Mouse (Mus musculus) forebrain, postnatal 0 days (tissue): ENCODE measurements around the gene Ppm1l. TPM values are rescaled to one million over a fixed set of nuclear protein-coding genes. Genes with fewer than 3 reads are reported as not detected.
"Not testable (repeated sequence)": the region's sequence is repeated elsewhere in the genome, so short reads cannot be mapped to it uniquely, and the experiment has no call there.

Source experiments
- ATAC-seq: fragments of 200-750 bp; cut with Nextera tagmentation; 2 replicates; pipeline ENCODE4 v1.8.0; 2017; ENCODE audit warnings: mild to moderate bottlenecking, moderate library complexity
- DNase-seq: peaks from one replicate; pipeline ENCODE4 v3.0.0-alpha.2; 2015
- H3K27ac ChIP-seq: fragments of 300-500 bp; sonication (generic); 2 replicates; pipeline ENCODE4 v1.5.1; 2014; ENCODE audit warnings: low read depth, mild to moderate bottlenecking, antibody characterized with exemption, low read length, moderate library complexity, mixed read lengths
- H3K27me3 ChIP-seq: fragments of 300-500 bp; sonication (generic); 2 replicates; pipeline ENCODE4 v1.6.1; 2014; ENCODE audit warnings: mild to moderate bottlenecking, low read length, mixed read lengths; ENCODE audit not compliant: insufficient read depth
- H3K36me3 ChIP-seq: fragments of 300-500 bp; sonication (generic); 2 replicates; pipeline ENCODE4 v1.6.1; 2014; ENCODE audit warnings: mild to moderate bottlenecking, moderate library complexity; ENCODE audit not compliant: insufficient read depth
- H3K4me1 ChIP-seq: fragments of 300-500 bp; sonication (generic); 2 replicates; pipeline ENCODE4 v1.6.1; 2014; ENCODE audit warnings: antibody characterized with exemption; ENCODE audit not compliant: insufficient read depth
- H3K4me2 ChIP-seq: fragments of 300-500 bp; sonication (generic); 2 replicates; pipeline ENCODE4 v1.6.1; 2014; ENCODE audit warnings: low read depth, mild to moderate bottlenecking, moderate library complexity
- H3K4me3 ChIP-seq: fragments of 300-500 bp; sonication (generic); 2 replicates; pipeline ENCODE4 v1.5.1; 2014; ENCODE audit warnings: low read depth, low read length, mixed read lengths
- H3K9ac ChIP-seq: fragments of 300-500 bp; sonication (generic); 2 replicates; pipeline ENCODE4 v1.6.1; 2014; ENCODE audit warnings: mild to moderate bottlenecking
- H3K9me3 ChIP-seq: fragments of 300-500 bp; sonication (generic); 2 replicates; pipeline ENCODE4 v1.6.1; 2016; ENCODE audit warnings: low read length
- CTCF ChIP-seq: sonication (generic); IDR thresholded peaks from 2 replicates; pipeline ENCODE4 v1.5.1; 2016; ENCODE audit warnings: antibody characterized with exemption, control low read depth, low read depth
- WGBS: fragments of 180-500 bp; shearing (Covaris S2); extraction: QIAGEN DNeasy Blood & Tissue Kit; methylation state at CpG from one replicate; pipeline ENCODE4 v1.1.7; 2014; 5-methylcytosine and 5-hydroxymethylcytosine counted together
- polyA plus RNA-seq: library from polyadenylated mRNA; unstranded; fragments of >200 nt; fragmentation: Nextera tagmentation; extraction: Ambion mirVana; gene quantifications from 2 replicates; pipeline ENCODE4 v1.2.1, GENCODE M21; 2015
- total RNA-seq: library from RNA; depleted of rRNA; stranded (reverse); fragments of >200 nt; gene quantifications from 2 replicates; pipeline ENCODE4 v1.2.3, GENCODE M21; 2014

The Ppm1l gene
- total and polyA plus RNA-seq, 2 experiments from 2014 or later = 19.2 to 27.6 TPM

- no peaks in the 10 kb centered on the region for H3K9me3 ChIP-seq
- 70% methylated on average over 6 of the region's 6 CpGs for WGBS
- no peaks in the 10 kb centered on the region for H3K27me3 ChIP-seq
- TF ChIP-seq CTCF = no peak
- no peak overlapping the region for H3K4me2 ChIP-seq
- no peaks in the 10 kb centered on the region; the same call in none of the 2 replicates for H3K4me1 ChIP-seq
- no peak overlapping the region for H3K4me3 ChIP-seq
- no peaks in the 10 kb centered on the region for H3K36me3 ChIP-seq
- ATAC-seq = no peak
- no peak overlapping the region for H3K27ac ChIP-seq
- H3K9ac ChIP-seq = no peak overlapping the region
- no peak for DNase-seq
Measured at GRCm38 (mm10) chr3:69364151-69364550, 47.5 kb downstream of the Ppm1l start.

- Histone ChIP-seq H3K9ac (no peak overlapping the region), H3K27ac (no peak overlapping the region), H3K4me1 (no peaks in the 10 kb centered on the region; the same call in 1 of the 2 replicates), H3K4me3 (no peak overlapping the region), H3K36me3 (no peaks in the 10 kb centered on the region), H3K4me2 (no peak overlapping the region), H3K27me3 (no peaks in the 10 kb centered on the region), H3K9me3 (no peaks in the 10 kb centered on the region)
- ATAC-seq (no peak), DNase-seq (no peak)
- TF ChIP-seq CTCF = no peak
- 83% methylated on average over 9 of the region's 9 CpGs for WGBS
Measured at GRCm38 (mm10) chr3:69367916-69368315, 51.3 kb downstream of the Ppm1l start.

DNA sequence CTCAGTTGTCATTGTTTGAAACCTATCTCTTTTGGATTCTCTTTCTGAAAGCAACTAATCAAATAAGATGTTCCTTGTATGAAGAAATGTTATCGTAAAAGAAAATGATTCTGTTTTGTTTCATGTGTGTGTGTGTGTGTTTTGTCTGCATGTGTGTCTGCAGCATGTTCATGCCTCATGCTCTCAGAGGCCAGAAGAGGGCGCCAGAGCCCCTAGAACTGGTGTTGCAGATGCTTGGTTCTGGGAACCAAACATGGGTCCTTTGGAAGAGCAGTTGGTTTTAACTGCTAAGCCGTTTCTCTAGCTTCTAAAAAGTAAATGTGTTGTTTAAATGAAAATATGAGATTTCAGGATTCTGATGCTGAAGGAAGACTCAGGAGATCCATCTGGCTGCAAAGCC lies 56.1 kb downstream of the Ppm1l start:
- H3K36me3 ChIP-seq = no peaks in the 10 kb centered on the region
- DNase-seq (peak; percentile 16), ATAC-seq (no peak)
- no peak overlapping the region for H3K4me2 ChIP-seq
- no peaks in the 10 kb centered on the region for H3K27me3 ChIP-seq
- peak; percentile 49 for TF ChIP-seq CTCF
- WGBS = 72% methylated on average over 3 of the region's 3 CpGs
- H3K27ac ChIP-seq = no peak overlapping the region
- no peaks in the 10 kb centered on the region for H3K9me3 ChIP-seq
- H3K4me3 ChIP-seq = no peak overlapping the region
- no peak overlapping the region for H3K9ac ChIP-seq
- peaks cover 6% of the 10 kb centered on the region for H3K4me1 ChIP-seq

GRCm38 (mm10) chr3:69373544-69374306 lies 57.1 kb downstream of the Ppm1l start:
- Histone ChIP-seq H3K4me2 (no peak overlapping the region), H3K4me1 (peaks cover 6% of the 10 kb centered on the region), H3K9ac (no peak overlapping the region), H3K4me3 (no peak overlapping the region), H3K27ac (no peak overlapping the region), H3K27me3 (no peaks in the 10 kb centered on the region), H3K9me3 (no peaks in the 10 kb centered on the region), H3K36me3 (no peaks in the 10 kb centered on the region)
- TF ChIP-seq CTCF = no peak
- WGBS = 41% methylated on average over 10 of the region's 10 CpGs
- DNase-seq (peak; percentile 71), ATAC-seq (0 out of 2 replicates have a peak, but pooled peaks have one; percentile 48)

DNA sequence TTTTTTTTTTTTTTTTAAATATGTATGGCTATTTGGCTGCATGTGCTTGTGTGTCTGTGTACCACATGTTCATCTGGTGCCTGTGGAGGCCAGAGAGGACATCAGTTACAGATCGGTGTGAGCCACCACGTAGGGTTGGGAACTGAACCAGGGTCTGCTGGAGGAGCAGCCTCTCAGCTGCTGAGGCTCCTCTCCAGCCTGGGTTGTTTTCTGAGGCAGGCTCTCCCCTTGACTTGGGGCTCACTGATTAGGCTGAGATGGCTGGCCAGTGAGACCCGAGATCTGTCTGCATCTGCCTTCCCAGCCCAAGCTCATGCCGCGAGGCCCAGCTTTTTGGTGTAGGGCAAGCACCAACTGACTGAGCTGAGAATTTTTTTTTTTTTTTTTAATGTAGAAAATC lies 57.9 kb downstream of the Ppm1l start:
- TF ChIP-seq CTCF = no peak
- Histone ChIP-seq H3K4me2 (no peak overlapping the region), H3K27ac (no peak overlapping the region), H3K36me3 (no peaks in the 10 kb centered on the region), H3K27me3 (no peaks in the 10 kb centered on the region), H3K9ac (no peak overlapping the region), H3K4me1 (peaks cover 6% of the 10 kb centered on the region), H3K4me3 (no peak overlapping the region), H3K9me3 (no peaks in the 10 kb centered on the region)
- DNase-seq = no peak
- WGBS = 85% methylated on average over 5 of the region's 5 CpGs
- ATAC-seq = no peak

- no peak overlapping the region for H3K27ac ChIP-seq
- H3K27me3 ChIP-seq = no peaks in the 10 kb centered on the region
- ATAC-seq (no peak), DNase-seq (no peak)
- no peak overlapping the region for H3K9ac ChIP-seq
- H3K4me1 ChIP-seq = peaks cover 6% of the 10 kb centered on the region
- TF ChIP-seq CTCF = no peak
- no peaks in the 10 kb centered on the region for H3K36me3 ChIP-seq
- H3K4me3 ChIP-seq = no peak overlapping the region
- H3K9me3 ChIP-seq = no peaks in the 10 kb centered on the region
- 82% methylated on average over 5 of the region's 5 CpGs for WGBS
- no peak overlapping the region for H3K4me2 ChIP-seq
Measured at GRCm38 (mm10) chr3:69374983-69375382, 58.3 kb downstream of the Ppm1l start.

- ATAC-seq = no peak
- H3K36me3 ChIP-seq = no peaks in the 10 kb centered on the region
- 81% methylated on average over 4 of the region's 4 CpGs for WGBS
Measured at GRCm38 (mm10) chr3:69381213-69381612, 64.6 kb downstream of the Ppm1l start.

GRCm38 (mm10) chr3:69391834-69392233 lies 75.2 kb downstream of the Ppm1l start:
- not testable (repeated sequence) for H3K4me1 ChIP-seq, H3K4me2 ChIP-seq, H3K4me3 ChIP-seq, H3K9ac ChIP-seq, H3K27me3 ChIP-seq, DNase-seq, H3K9me3 ChIP-seq, H3K36me3 ChIP-seq, ATAC-seq, H3K27ac ChIP-seq
- 93% methylated on average over 10 of the region's 10 CpGs for WGBS

More at GRCm38 (mm10) chr3:69381213-69381612, 64.6 kb downstream of the Ppm1l start:
- DNase-seq = no peak
- H3K27me3 ChIP-seq = no peaks in the 10 kb centered on the region
- no peak overlapping the region for H3K27ac ChIP-seq
- H3K4me2 ChIP-seq = no peak overlapping the region
- H3K9me3 ChIP-seq = no peaks in the 10 kb centered on the region
- H3K9ac ChIP-seq = no peak overlapping the region
- TF ChIP-seq CTCF = no peak
- no peak overlapping the region for H3K4me3 ChIP-seq
- no peaks in the 10 kb centered on the region for H3K4me1 ChIP-seq
